Mouse (Mus musculus): Measurements from ENCODE around the gene Gpatch2l.

DNA sequence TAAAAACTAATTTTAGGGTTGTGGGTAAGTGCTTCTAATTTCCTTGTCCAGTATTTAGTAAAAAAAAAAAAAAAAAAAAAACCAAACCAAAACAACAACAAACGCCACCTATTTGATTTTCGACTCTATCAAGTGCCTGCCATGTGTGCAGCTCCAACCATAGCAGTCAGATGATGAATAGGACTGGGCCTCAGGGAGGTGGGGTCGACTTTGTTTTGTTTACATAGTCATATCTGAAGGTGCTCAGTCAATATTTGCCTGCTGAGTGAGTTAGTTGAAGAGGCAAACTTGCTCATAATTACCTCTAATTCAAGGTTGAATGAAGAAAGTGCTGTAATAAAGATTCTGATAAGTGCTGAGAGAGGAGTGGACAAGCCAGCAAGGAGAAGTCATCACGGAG, 7.4 kb upstream of the Gpatch2l start:
- no peak for TF ChIP-seq CTCF (IDR thresholded peaks at IDR 0.05; ENCODE audit: insufficient read depth, low read depth, low read length)
- TF ChIP-seq POLR2A (IDR thresholded peaks at IDR 0.05; ENCODE audit: insufficient read depth, low read depth, low read length), result no peak
